Mouse (Mus musculus): ENCODE results near the gene Adck2.

The Adck2 gene

GRCm38 (mm10) chr6:39556900-39557659 is 16.6 kb upstream of the Adck2 start:
- no peak for DNase-seq (ENCODE audit: extremely low read depth, insufficient read length, low spot score)

DNA sequence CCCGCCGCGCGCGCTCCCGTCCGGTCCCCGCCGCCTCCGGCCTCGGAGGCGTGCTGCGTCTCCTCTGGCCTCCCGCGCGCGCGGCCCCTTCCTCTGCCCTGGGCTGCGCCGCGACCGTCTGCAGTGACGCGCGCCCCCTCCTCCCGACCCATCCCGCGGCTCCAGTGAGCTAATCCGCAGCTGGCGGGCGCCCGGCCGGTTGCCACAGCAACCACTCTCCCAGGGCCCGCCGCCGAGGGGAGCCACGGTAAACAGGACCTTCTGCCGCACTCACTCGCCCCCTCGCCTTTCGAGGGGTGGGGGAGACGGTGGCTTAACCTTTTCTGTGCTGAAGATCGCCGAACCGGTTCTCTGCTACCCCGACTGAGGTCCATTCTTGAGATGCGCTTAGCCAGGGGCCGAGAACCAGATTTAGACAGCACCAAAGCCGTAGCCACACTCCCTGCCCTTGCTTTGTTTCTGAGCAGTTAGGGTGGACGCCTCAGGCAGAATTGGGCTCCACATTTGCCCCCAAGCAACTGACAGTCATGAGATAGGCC is 15.9 kb upstream of the Adck2 start, which contains the start of gene Dennd2a:
Gene Dennd2a (minus strand): TSS at position 145 of the 539 bp plus-strand sequence.
- DNase-seq (ENCODE audit: extremely low read depth, insufficient read length, low spot score), result no peak

- no peak for DNase-seq (ENCODE audit: extremely low read depth, insufficient read length, low spot score)
Measured at GRCm38 (mm10) chr6:39559276-39559939, 14.3 kb upstream of the Adck2 start.

GRCm38 (mm10) chr6:39562166-39563015 is 11.3 kb upstream of the Adck2 start:
- DNase-seq (ENCODE audit: extremely low read depth, insufficient read length, low spot score), result no peak

DNA sequence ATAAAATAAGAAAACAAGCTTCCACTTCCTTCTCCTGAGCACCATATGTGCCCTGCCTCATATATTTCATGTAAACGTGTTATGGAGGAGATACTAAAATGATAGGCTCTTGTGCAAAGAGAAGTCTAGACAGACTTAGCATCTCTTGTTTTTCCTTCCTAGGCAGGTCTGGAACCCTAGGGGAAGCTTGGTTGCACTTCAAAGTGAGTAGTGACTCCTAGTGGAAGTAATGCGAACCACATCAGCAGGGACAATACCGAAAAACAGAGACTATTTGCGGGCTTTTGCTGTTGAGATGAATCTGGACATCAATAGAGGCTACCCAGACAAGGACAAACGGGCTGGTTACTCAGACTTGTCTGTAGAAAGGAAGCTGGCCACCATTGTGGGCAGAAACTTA is 6.1 kb upstream of the Adck2 start:
- DNase-seq (ENCODE audit: extremely low read depth, insufficient read length, low spot score), result no peak

DNA sequence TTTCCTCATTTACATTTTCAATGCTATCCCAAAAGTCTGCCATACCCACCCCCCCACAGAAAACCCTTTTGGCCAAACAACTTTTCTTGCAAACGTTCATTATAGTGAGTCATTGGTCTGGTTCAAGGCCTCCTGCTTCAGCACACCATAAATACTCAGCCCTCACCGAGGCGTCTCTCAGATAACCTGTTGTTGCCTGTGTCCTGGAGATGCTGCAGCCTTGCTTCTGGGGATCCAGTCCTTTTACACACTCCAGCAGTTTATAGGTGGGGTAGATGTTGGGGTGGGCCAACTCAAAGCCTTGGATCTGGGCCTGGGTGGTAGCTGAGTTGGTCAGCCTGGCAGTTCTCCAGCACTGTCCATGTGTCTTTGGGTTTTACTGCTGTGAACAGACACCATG is 3.2 kb upstream of the Adck2 start:
- DNase-seq (ENCODE audit: extremely low read depth, insufficient read length, low spot score), result no peak

- no peak for DNase-seq (ENCODE audit: extremely low read depth, insufficient read length, low spot score)
Measured at GRCm38 (mm10) chr6:39574555-39574869, 839 bp downstream of the Adck2 start.

DNA sequence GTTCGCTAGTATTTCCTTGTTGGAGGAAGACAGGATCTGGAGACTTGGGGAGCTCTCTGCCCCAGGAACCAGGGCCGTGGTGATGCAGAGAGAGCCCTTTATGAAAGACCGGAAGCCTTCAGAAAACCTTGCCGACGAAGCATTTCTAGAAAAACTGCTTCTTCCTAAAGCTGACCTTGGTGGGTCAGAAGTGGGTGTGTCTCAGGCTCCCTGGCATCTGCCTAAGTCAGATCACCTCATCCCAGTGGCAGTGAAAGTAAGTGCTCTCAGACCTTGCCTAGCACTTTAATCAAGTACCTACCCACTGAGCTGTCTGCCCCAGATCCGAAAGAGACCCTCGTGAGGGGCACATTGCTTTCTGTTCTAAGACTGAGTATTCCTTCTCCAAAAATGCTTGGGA is 1.3 kb downstream of the Adck2 start:
- no peak for DNase-seq (ENCODE audit: extremely low read depth, insufficient read length, low spot score)

- DNase-seq (ENCODE audit: extremely low read depth, insufficient read length, low spot score), result no peak
Measured at GRCm38 (mm10) chr6:39579552-39579951, 5.9 kb downstream of the Adck2 start.

GRCm38 (mm10) chr6:39580558-39580957 is 6.9 kb downstream of the Adck2 start:
- DNase-seq (ENCODE audit: extremely low read depth, insufficient read length, low spot score), result no peak

GRCm38 (mm10) chr6:39581087-39581784 is 7.6 kb downstream of the Adck2 start:
- no peak for DNase-seq (ENCODE audit: extremely low read depth, insufficient read length, low spot score)

DNA sequence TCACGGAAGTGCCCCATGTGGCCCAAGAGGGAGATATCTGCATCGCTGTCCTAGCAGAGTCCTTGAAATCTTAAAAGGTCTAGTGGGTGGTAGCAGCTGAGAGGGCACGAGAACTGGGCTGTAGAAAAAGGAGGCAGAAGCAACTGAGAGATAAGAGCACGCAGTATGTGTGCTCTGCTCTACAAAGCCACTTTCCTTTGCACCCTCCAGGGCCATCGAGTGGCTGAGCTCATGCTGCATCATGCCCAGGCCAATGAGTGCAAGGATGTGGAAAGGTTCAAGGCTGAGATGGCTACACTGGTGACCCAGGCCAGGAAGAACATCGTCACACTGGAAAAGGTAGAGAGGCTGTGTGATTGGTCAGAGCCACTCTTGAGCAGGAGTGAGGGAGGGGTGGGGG is 11.8 kb downstream of the Adck2 start, which contains the start of gene Gm42420:
Gene Gm42420 (plus strand): TSS at position 237 of the 400 bp plus-strand sequence.
- DNase-seq (ENCODE audit: extremely low read depth, insufficient read length, low spot score), result no peak

DNA sequence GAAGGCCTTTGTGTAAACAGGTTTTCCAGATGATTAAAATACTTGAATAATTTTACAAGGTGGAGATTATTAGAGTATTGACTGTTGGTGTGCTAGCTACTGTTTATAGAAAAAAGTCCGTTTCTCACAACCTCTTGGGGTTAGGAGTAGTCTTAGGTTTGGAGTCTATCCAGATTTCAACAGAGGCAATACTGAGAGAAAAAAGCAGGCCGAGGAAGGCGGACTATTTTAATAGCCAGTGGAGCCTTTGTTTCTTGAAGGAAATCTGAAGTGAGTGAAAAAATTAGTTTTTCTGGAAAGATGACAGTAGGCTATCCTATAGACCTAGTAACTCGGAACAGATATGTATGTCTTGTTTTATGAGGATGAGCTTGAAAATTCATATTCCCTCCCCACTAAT is 17.8 kb downstream of the Adck2 start:
- peak; percentile 11 for DNase-seq (ENCODE audit: extremely low read depth, insufficient read length, low spot score)

GRCm38 (mm10) chr6:39592401-39593214 is 18.9 kb downstream of the Adck2 start, which contains the start of gene Ndufb2:
Gene Ndufb2 (plus strand): TSS chr6:39592574.
- peak; percentile 97 for DNase-seq (ENCODE audit: extremely low read depth, insufficient read length, low spot score)

- DNase-seq (ENCODE audit: extremely low read depth, insufficient read length, low spot score), result no peak
Measured at GRCm38 (mm10) chr6:39600851-39601250, 27.2 kb downstream of the Adck2 start.

DNA sequence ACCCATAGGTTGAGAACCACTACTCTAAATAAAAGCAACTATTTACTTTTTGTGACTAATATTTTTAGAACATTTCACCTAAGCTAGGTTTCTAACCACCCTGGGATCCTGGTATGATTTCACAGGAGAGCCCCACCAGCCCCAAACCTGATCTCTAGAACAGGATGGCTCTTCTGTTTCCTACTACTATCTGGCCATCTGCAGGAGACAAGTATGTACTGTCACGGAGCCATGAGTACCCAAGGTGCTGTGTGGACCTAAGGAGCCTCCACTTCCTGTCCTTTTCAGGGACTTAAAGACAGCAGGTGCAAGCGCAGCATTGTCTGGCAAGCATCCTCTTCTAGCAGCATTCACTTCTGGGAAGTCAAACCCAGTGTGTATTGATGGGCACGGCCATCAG is 28.2 kb downstream of the Adck2 start:
- no peak for DNase-seq (ENCODE audit: extremely low read depth, insufficient read length, low spot score)

DNA sequence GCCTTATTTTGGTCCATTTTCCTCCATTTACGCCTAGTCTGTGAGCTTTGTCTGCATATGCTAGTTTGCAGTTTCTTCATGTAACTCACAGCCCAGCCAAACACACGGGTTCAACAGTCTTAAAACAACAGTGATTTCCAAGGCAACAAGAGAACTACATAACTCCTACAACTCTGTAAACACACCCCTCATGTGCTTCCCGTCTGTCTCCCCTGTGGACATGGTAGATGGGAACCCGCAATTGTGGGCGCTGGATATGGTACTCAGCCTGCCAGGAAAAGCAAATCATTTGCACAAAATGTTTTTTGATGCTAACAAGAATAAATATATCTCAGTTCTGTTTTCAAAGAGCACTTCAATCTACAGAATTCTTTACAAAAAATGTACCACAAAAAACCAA is 30.9 kb downstream of the Adck2 start:
- DNase-seq (ENCODE audit: extremely low read depth, insufficient read length, low spot score), result no peak

GRCm38 (mm10) chr6:39606056-39606455 is 32.4 kb downstream of the Adck2 start:
- DNase-seq (ENCODE audit: extremely low read depth, insufficient read length, low spot score), result no peak

GRCm38 (mm10) chr6:39606862-39607261 is 33.2 kb downstream of the Adck2 start:
- no peak for DNase-seq (ENCODE audit: extremely low read depth, insufficient read length, low spot score)

DNA sequence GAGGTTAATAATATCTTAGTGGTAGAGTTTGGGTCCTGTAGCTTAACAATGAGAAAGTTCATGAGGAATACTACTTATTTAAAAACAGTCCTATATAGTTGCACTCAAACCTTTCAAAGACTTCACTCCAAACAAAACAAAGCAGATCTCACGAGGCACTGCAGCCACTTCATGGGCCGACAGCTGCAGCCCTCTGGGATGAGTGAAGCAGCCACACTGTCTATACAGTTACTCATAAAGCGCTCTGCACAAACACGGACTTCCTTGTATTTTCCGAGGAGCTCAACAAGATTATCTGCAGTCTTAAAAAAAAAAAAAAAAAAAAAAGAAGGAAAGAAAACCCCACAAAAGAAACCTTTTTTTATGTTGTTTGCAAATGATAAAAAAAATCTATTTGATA is 33.7 kb downstream of the Adck2 start:
- no peak for DNase-seq (ENCODE audit: extremely low read depth, insufficient read length, low spot score)
